Mouse (Mus musculus): ENCODE results near the gene Polr2f.

- TF ChIP-seq POLR2A (IDR thresholded peaks at IDR 0.05; ENCODE audit: insufficient read depth, low read length) (no peak), EP300 (IDR thresholded peaks at IDR 0.05; ENCODE audit: insufficient read depth, low read depth, low read length) (no peak), CTCF (IDR thresholded peaks at IDR 0.05; ENCODE audit: low read depth, low read length) (no peak)
Observed at GRCm38 (mm10) chr15:79101531-79101930, 39.3 kb upstream of the Polr2f start.
